Mouse (Mus musculus) cerebellum, adult 2 months (tissue): ENCODE data around the gene Pygl.

Source experiments
- CTCF ChIP-seq: fragments of 200-500 bp; IDR thresholded peaks from 2 replicates; pipeline ENCODE4 v1.5.1; 2011; ENCODE audit warnings: low read depth, mild to moderate bottlenecking, control low read depth, low read length, moderate library complexity, borderline replicate concordance; ENCODE audit not compliant: insufficient read depth
- POLR2A ChIP-seq: fragments of 200-500 bp; IDR thresholded peaks from 2 replicates; pipeline ENCODE4 v1.6.1; 2011; ENCODE audit warnings: low read length, control low read depth, borderline replicate concordance; ENCODE audit not compliant: insufficient read depth

DNA sequence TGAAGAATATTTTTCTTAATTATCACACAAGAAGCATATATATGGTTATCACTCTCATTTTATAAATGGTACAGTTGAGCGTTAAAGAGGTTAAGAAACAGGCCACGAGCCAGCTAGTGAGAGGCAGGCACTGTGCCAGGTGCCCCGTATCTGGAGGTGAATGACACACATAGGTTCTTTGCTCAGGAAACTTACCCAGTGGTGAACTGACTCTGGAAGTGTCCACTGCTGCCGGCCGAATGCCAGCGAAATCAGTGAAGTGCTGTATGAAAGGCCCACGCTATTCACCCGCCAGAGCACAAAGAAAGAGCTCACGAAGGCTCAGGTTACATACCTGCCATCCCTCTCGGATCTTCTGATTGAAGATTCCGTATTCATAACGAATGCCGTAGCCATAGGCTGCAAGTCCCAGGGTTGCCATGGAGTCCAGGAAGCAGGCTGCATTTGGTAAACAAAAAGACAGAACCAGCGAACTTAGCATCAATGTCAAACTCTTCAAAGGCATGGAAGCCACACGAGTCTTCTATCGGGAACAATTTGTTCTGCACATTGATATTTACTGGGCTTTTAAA, 15.0 kb downstream of the Pygl start:
- TF ChIP-seq CTCF = no peak
- TF ChIP-seq POLR2A = no peak
